Mouse (Mus musculus): ENCODE data around the gene Sat2.
"Not testable (repeated sequence)": the region's sequence is repeated elsewhere in the genome, so short reads cannot be mapped to it uniquely, and the experiment has no call there.

The Sat2 gene

DNA sequence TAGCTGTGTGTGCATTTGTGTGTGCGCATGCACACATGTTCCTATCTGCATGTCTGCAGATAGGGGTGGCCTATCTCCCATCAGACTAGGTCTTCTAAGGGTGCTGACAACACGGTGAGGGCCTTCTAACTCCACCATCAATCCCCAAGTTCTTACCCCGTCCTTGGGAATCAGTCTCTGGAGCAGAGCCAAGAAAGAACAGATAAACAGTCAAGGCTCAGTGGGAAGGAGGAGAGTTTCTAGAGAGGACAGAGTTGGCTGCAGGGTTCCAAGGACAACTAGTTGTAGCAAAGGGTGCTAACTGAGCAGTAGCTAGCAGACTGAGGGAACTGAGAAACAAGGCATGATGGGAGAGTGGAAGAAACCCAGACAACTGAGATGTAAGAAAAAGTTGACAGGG is 20.1 kb upstream of the Sat2 start:
- DNase-seq (ENCODE audit: low spot score), result peak; percentile 60

DNA sequence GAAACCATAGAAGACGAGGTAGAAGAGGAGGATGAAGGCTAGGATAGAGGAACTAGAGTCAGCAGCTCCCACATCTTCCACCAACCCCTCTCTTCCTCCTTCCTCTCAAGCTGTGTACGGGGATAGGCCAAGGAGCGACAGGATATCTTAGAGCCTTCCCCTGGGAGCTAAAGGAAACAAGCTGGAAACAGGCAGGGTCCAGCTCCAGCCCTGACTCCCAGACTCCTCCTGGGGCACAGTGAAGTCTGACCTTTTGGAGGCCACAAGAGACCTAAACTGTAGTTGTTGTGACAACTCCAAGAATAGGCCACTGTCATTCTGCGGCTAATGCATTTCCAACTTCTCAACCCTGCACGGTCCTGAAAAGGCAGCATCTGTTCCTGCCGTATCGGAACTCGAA is 18.3 kb upstream of the Sat2 start:
- no peak for DNase-seq (ENCODE audit: low spot score)

DNA sequence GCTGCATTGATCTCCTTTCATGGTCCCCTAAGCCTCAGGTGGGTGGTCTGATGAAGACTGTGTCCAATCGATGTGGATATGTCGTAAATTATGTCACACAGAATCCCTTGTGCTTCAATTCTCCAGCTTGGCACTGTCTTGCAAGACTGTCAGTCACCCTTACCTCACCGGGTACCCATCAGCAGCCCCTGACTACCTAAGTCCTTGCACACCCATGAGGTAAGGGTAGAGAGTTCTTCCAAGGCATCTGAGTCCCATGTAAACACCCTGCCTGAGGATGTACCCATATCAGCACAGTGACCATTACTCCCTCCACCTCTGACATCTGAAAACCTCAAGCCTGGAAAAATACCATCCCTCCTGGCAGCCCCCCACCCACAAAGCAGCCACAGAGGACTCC is 17.5 kb upstream of the Sat2 start:
- no peak for DNase-seq (ENCODE audit: low spot score)

DNA sequence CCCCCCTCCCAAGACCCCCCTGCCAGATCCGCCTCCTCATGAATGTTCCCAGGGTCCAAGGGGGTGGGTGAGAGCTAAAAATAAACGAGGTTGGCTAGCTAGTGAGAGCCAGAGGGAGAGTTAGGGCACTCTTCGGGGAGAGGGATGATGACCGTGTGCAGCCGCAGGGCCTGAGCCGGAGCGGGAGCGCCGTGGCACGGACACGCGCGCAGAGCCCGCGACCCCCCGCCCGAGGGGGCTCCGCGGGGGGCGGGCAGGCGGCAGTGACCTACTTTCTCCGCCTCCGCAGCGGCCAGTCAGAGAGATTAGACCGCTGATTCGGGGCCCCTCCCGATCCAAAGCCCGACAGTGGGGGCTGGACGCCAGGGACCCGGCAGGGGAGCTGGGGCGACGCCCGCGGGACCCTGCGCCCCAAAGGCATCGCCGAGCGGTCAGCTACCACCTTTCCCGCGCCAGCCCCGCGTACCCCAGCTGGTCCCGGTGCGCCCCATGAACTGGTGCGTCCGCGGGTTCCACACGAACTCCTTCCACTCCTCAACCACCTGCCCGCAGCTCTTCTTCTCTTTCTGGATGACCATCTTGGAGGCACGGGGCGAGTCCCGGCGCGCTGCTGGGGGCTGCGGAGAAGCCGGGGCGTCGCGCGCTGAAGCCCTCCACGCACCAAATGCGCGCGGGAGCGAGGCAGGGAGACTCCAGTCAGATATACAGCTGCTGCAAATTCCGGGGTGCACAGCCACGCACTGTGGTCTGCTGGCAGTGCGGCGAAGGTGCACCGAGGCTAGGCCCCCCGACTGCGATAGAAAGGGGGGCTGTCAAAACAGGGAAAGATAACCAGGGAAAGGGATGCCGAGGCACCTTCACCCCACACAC is 16.8 kb upstream of the Sat2 start:
- peak; percentile 25 for DNase-seq (ENCODE audit: low spot score)

DNA sequence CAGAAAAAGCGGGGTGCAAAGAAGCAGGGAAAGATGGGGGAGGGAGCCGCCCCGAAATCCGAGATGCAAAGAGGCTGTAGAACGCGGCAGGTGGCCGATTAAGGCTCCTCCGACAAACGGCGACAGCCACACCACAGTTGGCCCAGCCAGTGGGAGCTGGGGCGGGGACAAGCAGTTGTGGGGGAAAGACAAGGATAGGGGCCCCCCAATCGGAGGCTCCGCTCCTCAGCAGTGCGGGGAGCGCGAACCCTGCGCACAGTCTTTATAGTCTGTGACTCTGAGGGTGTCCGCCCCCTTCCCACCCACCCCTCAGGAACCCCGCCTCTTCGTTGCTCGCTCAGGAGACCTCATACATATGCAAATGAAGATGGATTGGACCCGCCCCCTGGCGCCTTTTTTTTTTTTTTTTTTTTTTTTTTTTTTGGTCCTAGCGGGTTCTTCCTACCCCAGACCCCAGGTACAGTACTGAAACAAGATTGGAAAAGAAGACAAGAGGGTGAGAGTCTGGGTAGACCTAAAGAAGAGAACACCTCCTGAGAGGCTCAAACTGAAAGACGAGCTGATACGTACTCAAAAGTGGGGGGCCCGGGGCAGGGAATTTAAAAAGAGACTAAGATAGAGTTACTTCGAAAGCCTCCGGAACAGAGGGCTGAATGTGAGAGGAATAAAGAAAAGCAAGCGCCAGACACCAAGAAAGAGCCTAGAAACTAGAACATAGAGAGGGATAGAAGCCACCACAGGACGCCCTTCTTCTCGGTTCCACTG is 15.9 kb upstream of the Sat2 start, which contains the start of gene Atp1b2:
Gene Atp1b2, minus strand, starts transcription at position 217 of the 765 bp plus-strand sequence.
- peak; percentile 85 for DNase-seq (ENCODE audit: low spot score)

DNA sequence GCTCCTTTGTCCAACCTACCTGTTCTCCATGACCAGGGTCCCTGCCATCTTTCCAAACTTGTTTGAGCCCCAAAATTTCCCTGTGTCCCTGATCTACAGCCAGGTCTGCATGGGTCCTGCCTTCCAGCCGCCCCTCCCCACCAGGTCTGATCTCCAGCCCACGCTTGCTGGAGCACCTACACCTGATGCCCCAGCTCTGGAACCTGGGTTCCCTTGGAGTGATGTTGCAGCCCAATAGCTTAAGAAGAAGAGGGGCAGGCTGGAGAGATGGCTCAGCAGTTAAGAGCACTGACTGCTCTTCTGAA is 15.4 kb upstream of the Sat2 start:
- no peak for DNase-seq (ENCODE audit: low spot score)

DNA sequence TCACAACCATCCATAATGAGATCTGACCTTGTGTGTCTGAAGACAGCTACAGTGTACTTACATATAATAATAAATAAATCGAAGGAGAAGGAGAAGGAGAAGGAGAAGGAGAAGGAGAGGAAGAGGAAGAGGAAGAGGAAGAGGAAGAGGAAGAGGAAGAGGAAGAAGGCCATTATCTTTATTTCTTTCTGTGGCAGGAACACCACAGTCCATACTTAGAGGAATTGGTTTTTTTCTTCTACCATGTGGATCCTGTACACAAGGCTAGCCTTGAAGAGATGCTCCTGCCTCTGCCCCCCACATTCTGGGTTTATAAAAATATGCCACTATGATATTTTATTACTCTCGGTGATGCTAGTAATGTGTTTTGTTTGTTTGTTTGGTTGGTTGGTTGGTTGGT is 15.0 kb upstream of the Sat2 start:
- no peak for DNase-seq (ENCODE audit: low spot score)

DNA sequence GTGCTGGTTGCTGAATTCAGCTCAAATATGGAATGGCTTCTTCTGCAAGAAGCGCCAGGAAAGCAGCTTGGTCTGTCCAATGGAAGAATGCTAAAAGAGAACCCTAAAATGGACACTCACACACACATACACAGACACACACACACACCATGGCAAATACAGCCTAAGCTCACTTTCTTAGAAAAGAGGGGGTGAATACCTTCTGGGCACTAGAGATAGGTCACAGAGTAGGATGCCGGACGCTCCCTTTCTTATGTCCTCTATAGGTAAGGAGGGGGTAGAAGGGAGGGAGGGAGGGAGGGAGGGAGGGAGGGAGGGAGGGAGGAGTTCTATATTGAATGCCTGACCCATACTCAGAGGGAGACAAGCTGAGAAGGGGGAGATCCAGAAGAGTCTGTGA is 13.3 kb upstream of the Sat2 start:
- no peak for DNase-seq (ENCODE audit: low spot score)

DNA sequence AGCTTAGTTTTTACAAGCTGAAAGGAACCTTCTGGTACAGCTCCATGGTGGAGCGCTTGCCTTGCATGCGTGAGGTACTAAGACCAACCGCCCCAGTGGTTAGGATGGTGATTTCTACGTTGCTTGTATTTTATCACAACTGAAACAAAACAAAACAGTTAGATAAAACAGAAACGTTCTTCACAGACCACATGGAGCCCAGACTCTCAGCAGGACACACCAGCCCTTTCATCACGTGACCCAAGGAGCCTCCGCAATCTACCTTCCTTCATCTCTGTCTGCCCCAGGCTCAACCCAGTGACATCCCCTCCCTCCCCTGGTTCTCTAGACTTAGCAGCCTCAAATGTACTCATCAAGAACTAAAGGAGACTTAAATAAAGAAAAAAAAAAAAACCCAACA is 12.4 kb upstream of the Sat2 start:
- DNase-seq (ENCODE audit: low spot score), result no peak

DNA sequence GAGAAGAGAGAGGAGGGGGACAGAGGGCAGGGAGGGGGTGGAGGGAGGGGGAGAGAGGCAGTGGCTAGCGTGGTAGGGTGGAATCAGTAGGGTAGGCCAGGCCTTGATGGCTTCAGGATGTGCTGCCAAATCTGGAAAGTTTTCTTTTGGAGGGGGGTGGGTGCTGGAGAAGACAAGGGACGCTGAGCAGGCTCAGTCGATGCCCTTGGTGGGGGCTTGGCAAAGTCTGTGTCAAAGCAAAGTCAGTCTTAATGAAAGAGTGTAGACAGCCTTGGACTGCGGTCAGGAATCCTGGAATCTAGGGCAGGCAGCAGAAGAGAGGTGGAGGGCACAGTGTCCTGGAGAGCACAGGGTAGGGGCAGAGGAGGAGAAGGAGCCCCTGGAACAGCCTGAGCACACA is 10.9 kb upstream of the Sat2 start:
- DNase-seq (ENCODE audit: low spot score), result no peak

DNA sequence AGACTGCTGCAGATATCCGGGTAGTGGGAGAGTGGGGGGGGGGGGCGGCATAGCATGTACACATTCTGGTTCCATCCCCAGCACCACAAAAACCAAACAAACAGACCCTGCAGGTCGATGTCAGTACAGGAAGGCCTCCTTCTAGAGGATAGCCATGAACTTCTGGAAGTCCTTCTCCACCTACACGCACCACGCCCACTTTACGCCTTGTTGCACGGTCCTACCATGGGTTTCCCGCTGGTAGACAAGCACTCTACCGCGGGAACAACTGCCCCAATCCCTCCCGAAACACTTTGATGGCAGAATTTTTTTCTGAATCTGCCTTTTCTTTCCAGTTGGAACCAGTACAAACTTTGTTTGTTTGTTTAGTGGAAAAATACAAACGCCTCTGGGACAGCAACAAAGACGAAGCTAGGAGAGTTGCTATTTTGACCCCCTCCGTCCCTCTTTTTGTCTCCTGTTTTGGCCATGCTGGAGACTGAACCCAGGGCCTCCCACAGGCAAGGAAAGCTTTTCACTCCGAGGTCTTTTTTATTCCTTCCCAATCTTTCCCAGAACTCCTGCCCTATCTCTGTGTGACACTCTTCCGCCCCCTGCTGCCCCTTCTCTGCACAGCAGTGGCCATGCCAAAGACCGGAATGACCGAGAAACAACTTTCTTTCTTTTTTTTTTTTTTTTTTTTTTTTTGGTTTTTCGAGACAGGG is 8.1 kb upstream of the Sat2 start:
- DNase-seq (ENCODE audit: low spot score), result peak; percentile 81

DNA sequence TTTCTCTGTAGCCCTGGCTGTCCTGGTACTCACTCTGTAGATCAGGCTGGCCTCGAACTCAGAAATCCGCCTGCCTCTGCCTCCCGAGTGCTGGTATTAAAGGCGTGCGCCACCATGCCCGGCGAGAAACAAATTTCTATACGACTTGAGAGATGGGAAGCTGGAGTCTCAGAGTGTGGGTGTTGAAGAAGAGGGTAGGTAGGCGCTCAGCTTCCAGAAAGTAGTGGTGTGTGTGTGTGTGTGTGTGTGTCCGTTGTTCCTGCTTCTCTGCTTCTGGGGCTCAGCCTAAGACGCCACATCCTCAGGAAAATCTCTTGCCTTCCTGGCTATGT is 7.6 kb upstream of the Sat2 start:
- DNase-seq (ENCODE audit: low spot score), result not testable (repeated sequence)

DNA sequence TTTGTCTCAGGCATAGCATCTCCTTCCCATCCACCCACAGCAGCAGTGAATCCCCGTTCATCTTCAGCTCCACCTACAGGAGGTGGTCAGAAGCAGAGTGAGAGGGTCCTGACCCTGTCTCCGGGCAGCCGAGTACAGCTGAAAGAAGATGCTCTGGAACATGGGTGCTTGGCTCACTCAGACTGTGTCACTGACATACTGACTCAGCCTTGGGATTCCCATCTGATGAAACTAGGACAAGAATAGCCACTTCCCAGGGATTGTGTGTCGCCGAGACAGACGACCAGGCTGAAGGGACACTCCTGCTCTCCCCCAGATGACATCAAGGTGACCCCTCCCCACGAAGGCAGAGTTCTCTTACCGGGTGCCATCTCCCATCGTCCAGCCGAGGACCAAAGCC is 5.0 kb upstream of the Sat2 start:
- DNase-seq (ENCODE audit: low spot score), result no peak

DNA sequence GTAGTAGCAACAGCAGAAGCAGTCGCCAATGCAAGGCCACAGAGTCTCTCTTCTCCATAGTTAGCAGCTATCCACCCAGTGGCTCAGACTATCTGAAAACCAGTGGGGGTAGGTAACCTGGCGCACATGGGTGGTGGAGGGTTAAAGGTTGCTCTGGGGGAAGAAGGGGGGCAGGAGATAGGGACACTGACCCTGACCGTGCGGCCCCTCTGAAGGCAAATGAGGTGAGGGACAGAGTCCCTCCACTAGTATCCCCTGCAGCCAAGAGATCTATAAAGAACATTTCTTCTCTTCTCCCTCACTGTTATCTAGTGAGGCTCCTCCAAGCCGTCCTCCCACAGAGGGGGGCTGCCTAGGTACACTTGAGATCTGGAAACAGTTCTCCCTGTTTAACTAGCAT is 4.0 kb upstream of the Sat2 start, which contains the start of gene Shbg:
Gene Shbg, minus strand, starts transcription at position 101 of the 400 bp plus-strand sequence.
- DNase-seq (ENCODE audit: low spot score), result peak; percentile 86

DNA sequence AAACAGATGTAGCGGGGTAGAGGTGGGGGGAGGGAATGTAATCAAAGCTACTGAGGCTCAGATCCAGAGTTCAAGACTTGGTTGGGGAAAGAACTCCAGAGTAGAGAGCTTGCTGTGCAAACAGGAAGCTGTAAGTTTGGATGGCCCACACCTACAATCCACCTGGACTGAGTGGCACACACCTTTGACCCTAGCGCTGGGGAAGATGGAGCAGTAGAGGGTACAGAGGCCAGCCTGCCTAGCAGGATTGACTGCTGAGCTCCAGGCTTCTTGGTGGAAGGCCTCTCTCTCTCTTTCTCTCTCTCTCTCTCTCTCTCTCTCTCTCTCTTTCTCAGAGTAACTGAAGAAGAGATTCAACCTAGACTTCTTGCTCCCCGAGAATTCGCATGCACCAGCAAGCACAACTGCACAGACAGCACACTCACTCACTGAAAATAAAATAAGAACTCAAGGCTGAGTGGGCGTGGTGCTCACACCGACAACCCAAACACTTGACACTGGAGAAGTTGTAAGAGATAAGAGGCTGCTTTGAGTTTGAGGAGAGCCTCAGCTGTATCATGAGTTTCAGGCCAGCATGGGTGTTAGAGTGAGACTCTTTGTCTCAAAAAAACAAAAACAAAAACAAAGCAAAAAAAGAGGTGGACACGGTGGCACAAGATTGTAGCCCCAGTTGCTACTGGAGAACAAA is 1.3 kb upstream of the Sat2 start:
- no peak for DNase-seq (ENCODE audit: low spot score)

DNA sequence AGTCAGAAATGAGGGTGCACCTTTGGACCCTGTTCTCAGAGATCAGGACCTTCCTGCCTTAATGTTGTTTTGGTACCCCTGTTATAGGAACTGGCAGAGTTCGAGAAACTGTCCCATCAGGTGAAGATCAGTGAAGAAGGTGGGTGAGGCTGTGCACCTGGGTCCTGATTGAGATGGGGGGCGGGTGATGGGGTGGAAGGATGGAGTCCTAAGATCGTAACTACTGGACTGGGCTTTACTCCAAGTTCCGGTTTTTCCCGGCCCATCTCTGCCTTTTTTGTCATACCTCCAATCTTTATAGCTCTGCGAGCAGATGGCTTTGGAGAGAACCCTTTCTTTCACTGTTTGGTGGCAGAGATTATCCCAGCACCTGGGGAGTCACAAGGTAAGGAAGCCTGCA is 582 bp downstream of the Sat2 start:
- no peak for DNase-seq (ENCODE audit: low spot score)

DNA sequence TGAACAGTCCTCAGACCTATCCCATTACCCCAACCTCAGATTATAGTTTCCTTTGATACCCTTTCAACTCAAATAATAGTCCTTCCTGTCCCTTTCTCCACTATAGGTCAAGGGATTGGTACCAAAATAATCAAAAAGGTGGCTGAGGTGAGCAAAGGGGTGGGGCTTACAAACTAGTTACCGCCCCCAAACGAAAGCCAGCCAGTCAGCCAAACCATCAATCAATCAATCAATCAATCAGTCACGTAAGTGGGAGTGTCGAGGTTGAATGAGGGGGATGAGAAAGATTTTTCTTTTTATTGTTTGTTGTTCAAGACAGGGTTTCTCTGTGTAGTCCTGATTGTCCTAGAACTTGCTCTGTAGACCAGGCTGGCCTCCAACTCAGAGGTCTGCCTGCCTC is 1.2 kb downstream of the Sat2 start:
- DNase-seq (ENCODE audit: low spot score), result no peak

DNA sequence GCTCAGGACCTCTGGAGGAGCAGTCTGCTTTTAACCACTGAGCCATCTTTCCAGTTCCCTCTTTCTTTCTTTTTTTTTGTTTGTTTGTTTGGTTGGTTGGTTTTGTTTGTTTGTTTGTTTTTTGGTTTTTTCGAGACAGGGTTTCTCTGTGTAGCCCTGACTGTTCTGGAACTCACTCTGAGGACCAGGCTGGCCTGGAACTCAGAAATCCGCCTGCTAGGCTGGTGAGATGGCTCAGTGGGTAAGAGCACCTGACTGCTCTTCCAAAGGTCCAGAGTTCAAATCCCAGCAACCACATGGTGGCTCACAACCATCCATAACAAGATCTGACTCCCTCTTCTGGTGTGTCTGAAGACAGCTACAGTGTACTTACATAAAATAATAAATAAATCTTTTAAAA is 2.5 kb downstream of the Sat2 start:
- DNase-seq (ENCODE audit: low spot score), result not testable (repeated sequence)

DNA sequence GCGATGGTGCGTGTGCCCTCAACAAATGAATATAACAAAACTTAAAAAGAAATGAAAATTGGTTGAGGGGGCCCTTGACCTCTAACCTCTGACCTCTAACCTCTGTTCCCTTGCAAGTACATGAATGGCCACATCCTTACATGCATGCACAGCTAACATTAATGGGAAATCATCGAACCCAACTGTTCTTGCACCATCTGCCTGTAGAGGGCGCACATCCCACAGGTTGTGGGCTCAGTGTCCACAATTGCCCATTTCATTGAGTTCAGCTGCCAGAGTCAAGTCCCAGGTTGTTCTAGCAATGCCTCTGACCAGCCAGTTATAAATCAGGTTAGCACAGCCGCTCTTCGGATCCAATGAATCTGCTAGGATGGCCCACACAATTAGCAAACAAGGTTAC is 6.5 kb downstream of the Sat2 start:
- DNase-seq (ENCODE audit: low spot score), result peak; percentile 68

DNA sequence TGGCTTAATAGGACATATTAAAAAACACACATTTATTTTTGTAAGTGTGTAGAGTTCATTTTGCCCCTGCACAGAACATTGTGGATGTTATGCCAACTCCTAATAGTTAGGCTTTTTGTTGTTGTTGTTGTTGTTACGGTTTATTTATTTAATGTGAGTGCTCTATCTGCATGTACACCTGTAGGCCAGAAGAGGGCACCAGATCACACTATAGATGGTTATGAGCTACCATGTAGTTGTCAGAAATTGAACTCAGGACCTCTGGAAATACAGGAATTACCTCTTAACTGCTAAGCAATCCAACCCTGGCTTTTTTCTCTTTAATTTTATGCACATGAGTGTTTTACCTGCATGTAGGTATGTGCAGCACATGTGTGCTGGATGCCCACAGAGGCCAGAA is 8.0 kb downstream of the Sat2 start:
- no peak for DNase-seq (ENCODE audit: low spot score)

DNA sequence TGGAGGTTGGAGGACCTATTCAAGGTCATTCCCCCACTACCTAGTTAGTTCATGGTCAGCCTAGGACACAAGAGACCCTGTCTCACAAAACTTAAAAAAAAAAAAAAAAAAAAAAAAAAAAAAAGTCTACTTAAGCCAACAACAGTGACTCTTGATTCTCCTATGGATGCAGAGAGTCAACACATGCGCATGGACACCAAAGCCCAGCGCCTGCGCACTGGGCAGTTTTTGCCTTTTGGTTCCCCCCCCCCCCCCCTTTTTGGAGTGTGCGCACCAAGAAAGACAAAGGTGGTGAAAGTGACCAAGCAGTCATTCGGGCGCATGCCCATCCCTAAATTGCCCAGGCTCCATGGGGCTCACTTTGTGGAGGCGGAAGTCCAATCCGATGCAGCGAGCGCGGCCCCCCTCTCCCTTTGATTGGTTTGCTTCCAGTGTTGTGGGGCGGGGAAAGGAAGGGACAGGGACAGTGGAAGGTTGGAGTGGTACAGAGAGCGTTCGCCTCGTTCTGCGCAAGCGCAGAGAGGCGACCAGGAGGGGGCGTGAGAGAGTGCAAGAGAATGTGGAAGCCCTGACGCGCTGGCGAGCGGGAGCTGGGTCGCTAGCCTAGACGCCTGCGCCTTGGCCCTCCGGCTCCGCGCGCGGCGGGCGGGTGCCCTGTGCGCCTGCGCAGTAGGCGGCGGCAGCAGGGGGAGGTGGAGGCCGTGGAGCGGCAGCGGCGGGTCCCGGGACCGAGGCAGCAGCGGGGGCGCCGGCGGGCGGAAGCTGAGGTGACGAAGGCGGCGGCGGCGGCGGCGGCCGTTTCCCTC is 10.7 kb downstream of the Sat2 start, which contains the start of gene Fxr2:
Gene Fxr2, plus strand, starts transcription at position 707 of the 806 bp plus-strand sequence.
- peak; percentile 99 for DNase-seq (ENCODE audit: low spot score)

Measured in testis, postnatal 14 days (tissue).